Mouse (Mus musculus) midbrain, embryonic 10.5 days (tissue): Measurements from ENCODE around the gene Gm5294. TPM values are rescaled to one million over a fixed set of nuclear protein-coding genes. Genes with fewer than 3 reads are reported as not detected.
A peak's percentile ranks its signal among the peaks of the same experiment; 100 is the strongest.

Experiments
- DNase-seq: peaks from one replicate; pipeline ENCODE4 v3.0.0-alpha.2; 2017; ENCODE audit warnings: low spot score
- H3K27ac ChIP-seq: fragments of 300-500 bp; sonication (generic); replicated peaks from 2 replicates; pipeline ENCODE4 v1.5.1; 2016; ENCODE audit warnings: mild to moderate bottlenecking
- H3K27me3 ChIP-seq: fragments of 300-500 bp; sonication (generic); 2 replicates; pipeline ENCODE4 v1.6.1; 2016; ENCODE audit warnings: low read depth, mild to moderate bottlenecking; ENCODE audit not compliant: poor library complexity, severe bottlenecking
- H3K36me3 ChIP-seq: fragments of 300-500 bp; sonication (generic); 2 replicates; pipeline ENCODE4 v1.6.1; 2016; ENCODE audit warnings: mild to moderate bottlenecking, moderate library complexity
- H3K4me1 ChIP-seq: fragments of 300-500 bp; sonication (generic); 2 replicates; pipeline ENCODE4 v1.6.1; 2016
- H3K4me3 ChIP-seq: fragments of 300-500 bp; sonication (generic); 2 replicates; pipeline ENCODE4 v1.5.1; 2016; ENCODE audit warnings: mild to moderate bottlenecking, moderate library complexity
- H3K9me3 ChIP-seq: fragments of 300-500 bp; sonication (generic); replicated peaks from 2 replicates; pipeline ENCODE4 v1.6.1; 2016; ENCODE audit warnings: mild to moderate bottlenecking
- WGBS: fragments of 180-500 bp; shearing (Covaris S2); methylation state at CpG from one replicate; pipeline ENCODE4 v1.1.7; 2016; 5-methylcytosine and 5-hydroxymethylcytosine counted together
- polyA plus RNA-seq: library from polyadenylated mRNA; unstranded; fragments of >200 nt; fragmentation: Nextera tagmentation; extraction: Ambion mirVana; gene quantifications from 2 replicates; pipeline ENCODE4 v1.2.1, GENCODE M21; 2016

Gm5294 gene
- polyA plus RNA-seq: not detected in 2 replicates

DNA sequence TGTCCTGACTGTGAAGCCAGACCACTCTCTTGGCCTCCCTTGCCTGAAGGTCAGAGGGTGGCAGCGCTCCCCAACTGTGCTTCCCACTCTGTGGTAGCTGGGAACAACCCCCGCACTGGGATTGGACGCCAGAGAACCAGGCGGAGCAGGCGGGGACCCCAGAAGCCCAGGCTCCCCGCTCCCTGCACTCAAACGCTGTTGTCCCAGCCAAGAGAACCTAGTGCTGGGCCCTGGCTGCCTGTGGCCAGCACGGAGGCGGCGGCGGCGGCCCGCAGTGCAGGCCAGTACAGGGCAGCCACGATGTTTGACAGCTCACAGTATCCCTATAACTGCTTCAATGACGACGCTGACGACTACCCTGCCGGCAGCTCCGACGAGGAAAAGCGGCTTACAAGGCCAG is at the start of gene Gm5294:
TSS of gene Gm5294 (plus strand) at position 301 of the 400 bp plus-strand sequence.
- WGBS: 5% methylated on average over 21 of the region's 21 CpGs
- peaks cover 4% of the 10 kb centered on the region; the same call in 1 of the 2 replicates for H3K9me3 ChIP-seq
- DNase-seq: no peak
- no peak within 1 kb of the TSS for H3K27ac ChIP-seq
- no peaks in the 10 kb centered on the region for H3K36me3 ChIP-seq
- H3K4me1 ChIP-seq: peaks cover 19% of the 10 kb centered on the region
- H3K4me3 ChIP-seq: peak within 1 kb of the TSS; percentile 49
- H3K27me3 ChIP-seq: peaks cover 68% of the 10 kb centered on the region

DNA sequence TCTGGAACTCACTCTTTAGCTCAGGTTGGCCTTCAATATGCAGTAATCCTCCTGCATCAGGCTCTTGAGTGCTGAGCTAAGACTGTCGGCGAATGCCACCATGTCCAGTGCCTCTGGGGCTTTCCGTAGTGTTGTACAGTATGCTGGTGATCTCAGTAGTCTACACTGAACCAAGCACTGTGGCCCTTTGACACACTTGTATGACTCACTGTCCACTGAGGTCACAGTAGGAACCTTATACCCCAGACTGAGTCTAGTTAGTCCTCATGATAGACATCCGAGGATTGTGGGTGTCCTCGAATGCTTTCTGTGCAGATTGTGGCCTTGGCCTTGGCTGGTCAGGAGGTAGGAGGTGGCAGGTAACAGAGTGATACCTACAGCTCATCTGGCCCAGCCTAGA is 44.8 kb upstream of the Gm5294 start:
- H3K9me3 ChIP-seq: no peaks in the 10 kb centered on the region
- no peak overlapping the region for H3K4me3 ChIP-seq
- no peak overlapping the region for H3K27ac ChIP-seq
- no peak for DNase-seq
- H3K36me3 ChIP-seq: no peaks in the 10 kb centered on the region; the same call in 1 of the 2 replicates
- H3K4me1 ChIP-seq: peaks cover 22% of the 10 kb centered on the region
- H3K27me3 ChIP-seq: no peaks in the 10 kb centered on the region
- WGBS: 96% methylated on average over 5 of the region's 5 CpGs

DNA sequence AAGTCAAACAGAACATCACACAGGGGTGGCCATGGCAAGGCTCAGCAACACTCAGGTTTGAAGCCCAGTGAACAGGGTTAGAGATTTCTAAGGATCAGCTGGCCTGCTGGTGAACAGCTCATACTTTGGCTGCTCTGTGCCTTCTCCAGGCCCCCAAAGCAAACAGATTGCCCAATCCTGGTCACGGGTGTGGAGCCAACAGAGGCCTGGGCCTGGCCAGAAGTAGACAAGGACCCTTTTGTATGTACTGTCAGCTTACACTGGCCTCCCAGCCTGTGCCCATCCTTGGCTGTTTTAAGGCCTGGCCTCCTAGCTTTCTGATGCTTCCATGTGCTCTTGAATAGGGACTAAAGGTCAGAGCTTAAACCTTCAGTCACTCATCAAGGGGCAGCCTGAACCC is 43.5 kb upstream of the Gm5294 start:
- WGBS: 83% methylated on average over 1 of the region's 1 CpGs
- no peaks in the 10 kb centered on the region; the same call in 1 of the 2 replicates for H3K36me3 ChIP-seq

DNA sequence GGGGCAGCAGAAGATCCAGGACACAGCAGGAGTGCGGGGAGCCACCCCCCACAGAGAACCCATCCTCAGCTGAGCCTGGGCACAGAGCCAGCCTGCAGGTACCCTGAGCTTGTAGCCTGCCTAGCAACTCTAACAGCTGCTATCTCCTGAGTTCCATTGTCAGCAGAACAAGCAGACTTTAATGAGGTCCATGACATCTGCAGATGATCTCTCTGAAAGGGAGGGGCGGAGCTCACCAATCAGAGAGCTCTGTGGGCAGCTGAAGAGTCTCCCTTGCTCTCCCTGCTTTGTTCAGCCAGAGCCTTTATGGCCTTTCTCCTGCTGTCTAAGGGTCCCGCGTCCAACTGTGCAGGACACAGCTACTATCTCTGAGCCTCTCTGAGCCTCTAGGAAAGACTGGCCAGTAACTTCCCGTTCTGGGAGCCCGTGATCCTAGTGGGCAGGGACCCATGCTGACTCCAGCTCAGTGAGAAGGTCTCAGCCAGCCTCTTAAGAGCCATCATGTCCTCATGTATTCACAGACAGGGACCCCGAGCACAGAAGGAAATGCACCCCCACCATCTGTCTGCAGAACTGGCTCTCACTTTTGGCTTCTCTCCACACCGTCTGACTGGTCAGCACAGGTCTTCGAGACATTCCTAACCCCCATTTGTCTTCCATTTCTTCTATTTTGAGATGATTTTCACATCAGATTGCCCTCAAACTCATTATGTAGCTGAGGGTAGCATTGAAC is 41.0 kb upstream of the Gm5294 start:
- DNase-seq: peak; percentile 40
- 56% methylated on average over 9 of the region's 9 CpGs for WGBS
- Histone ChIP-seq H3K36me3 (no peaks in the 10 kb centered on the region; the same call in 1 of the 2 replicates), H3K27me3 (no peaks in the 10 kb centered on the region), H3K4me3 (no peak overlapping the region), H3K9me3 (no peaks in the 10 kb centered on the region), H3K4me1 (peaks cover 13% of the 10 kb centered on the region), H3K27ac (peak overlapping the region; percentile 80)

More for the DNA sequence above, 43.5 kb upstream of the Gm5294 start:
- H3K9me3 ChIP-seq: no peaks in the 10 kb centered on the region
- no peak for DNase-seq
- H3K27ac ChIP-seq: no peak overlapping the region
- H3K27me3 ChIP-seq: no peaks in the 10 kb centered on the region
- no peak overlapping the region for H3K4me3 ChIP-seq
- peaks cover 20% of the 10 kb centered on the region for H3K4me1 ChIP-seq

DNA sequence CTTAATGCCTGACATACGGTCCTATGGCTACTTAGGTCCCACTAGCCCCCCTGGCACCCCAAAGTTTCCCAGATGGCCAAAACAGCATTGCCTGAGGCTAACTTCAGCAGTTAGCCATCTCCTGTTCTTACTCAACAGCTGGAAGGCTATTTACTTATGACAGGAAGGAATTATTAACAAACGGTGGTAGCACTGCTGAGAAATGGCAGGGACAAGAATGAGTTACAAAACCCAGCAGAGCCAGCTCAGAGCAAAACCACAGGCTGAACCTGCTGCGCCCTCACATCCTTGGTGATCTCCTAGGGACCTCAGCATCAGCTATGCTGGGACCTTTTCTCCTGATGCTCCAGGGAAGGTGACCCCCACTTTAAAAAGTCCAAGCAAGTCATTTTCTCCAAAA is 40.2 kb upstream of the Gm5294 start:
- H3K36me3 ChIP-seq: no peaks in the 10 kb centered on the region; the same call in 1 of the 2 replicates
- 86% methylated on average over 3 of the region's 3 CpGs for WGBS
- peak overlapping the region; percentile 80 for H3K27ac ChIP-seq
- no peak overlapping the region for H3K4me3 ChIP-seq
- no peaks in the 10 kb centered on the region for H3K27me3 ChIP-seq
- DNase-seq: no peak
- H3K4me1 ChIP-seq: peaks cover 13% of the 10 kb centered on the region
- H3K9me3 ChIP-seq: no peaks in the 10 kb centered on the region

DNA sequence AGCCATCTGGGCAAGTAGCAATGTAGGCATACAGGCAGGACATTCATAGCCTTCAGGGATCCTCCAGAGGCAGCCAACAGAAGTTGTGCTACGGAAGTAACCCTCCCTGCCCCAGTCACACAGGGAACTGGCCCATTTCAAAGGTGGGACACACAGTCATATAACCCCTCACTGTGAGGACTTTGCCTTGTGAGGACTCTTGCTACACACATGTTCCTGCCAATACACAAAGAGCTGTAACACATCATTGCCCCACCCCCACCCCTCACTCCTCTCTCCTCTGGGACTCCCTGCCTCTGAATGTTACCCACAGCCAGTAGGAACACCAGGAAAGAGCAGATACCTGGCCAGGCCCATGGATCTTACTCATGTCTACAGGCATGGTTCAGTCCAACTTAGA is 37.2 kb upstream of the Gm5294 start:
- H3K4me3 ChIP-seq: no peak overlapping the region
- no peak for DNase-seq
- no peaks in the 10 kb centered on the region for H3K9me3 ChIP-seq
- no peaks in the 10 kb centered on the region for H3K27me3 ChIP-seq
- 87% methylated on average over 1 of the region's 1 CpGs for WGBS
- no peaks in the 10 kb centered on the region for H3K36me3 ChIP-seq
- no peak overlapping the region for H3K27ac ChIP-seq
- peaks cover 13% of the 10 kb centered on the region for H3K4me1 ChIP-seq

DNA sequence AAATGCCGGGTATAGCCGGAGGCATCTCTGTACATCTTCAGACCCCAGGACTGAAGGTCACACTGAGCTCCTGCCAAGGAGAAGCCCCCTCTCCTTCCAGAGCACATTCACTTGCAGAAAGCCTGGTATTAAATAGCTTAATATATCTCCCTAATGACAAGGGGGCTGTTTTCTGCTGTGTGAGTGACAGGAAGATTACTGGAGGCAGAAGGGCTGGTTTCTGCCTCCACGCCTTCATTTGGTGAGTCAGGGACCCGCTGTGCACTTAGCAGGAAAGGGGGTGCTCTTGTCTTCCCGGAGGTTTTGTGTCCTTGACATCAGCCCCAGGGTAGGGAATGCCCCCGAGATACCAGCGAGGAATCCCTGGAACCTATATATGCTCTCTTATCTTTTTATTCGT is 36.7 kb upstream of the Gm5294 start:
- Histone ChIP-seq H3K36me3 (no peaks in the 10 kb centered on the region), H3K27ac (no peak overlapping the region), H3K4me3 (no peak overlapping the region), H3K9me3 (no peaks in the 10 kb centered on the region), H3K27me3 (no peaks in the 10 kb centered on the region), H3K4me1 (peaks cover 13% of the 10 kb centered on the region)
- 89% methylated on average over 8 of the region's 8 CpGs for WGBS
- no peak for DNase-seq

DNA sequence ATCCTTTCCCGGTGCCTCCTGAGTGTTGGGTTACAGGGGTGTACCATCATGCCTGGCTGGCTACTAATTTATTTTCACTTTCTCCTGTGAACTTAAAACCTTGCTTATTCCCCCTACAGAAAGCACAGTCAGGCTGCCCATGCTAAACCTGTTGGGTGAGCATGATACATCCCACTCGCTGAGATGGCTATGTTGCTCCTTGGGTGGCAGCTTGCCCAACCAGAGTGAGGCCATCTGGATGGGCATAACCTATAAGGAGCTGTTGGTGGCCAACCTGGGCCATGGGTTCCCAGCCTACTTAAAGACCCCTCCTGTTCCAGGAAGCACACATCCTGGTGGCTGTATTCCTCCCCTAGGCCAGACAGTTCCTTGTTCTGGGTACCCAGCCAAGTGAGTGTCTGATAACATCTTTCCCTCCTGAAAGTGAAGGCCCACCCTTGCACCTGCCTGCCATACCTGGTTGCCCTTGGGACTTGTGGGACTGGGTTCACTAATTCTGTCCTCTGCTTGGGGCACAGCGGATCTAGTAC is 33.8 kb upstream of the Gm5294 start:
- 89% methylated on average over 3 of the region's 3 CpGs for WGBS
- DNase-seq: no peak
- no peaks in the 10 kb centered on the region for H3K27me3 ChIP-seq

DNA sequence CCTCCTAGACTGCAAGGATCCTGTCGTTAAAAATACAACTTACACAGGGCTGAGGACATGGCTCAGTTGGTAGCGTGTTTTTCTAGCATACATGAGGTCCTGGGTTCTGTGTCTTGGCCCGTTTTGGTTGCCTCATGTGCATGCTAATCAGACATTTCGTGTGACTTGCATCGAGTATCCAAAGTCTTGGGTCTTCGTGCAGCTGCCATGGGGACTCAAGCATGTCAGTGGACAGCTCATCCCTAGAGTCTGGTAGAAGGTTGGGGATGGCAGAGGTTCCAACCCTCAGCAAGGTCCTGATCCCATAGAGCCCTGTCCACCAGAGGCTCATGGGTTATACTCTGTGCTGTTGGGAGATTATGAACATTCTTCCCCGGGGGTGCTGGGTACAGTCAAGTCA is 32.2 kb upstream of the Gm5294 start:
- Histone ChIP-seq H3K36me3 (peaks cover 13% of the 10 kb centered on the region), H3K27me3 (no peaks in the 10 kb centered on the region), H3K4me1 (peaks cover 7% of the 10 kb centered on the region; the same call in 1 of the 2 replicates), H3K9me3 (no peaks in the 10 kb centered on the region; the same call in 1 of the 2 replicates), H3K27ac (no peak overlapping the region), H3K4me3 (no peak overlapping the region)
- no peak for DNase-seq
- WGBS: 87% methylated on average over 7 of the region's 7 CpGs

More for the DNA sequence above, 33.8 kb upstream of the Gm5294 start:
- Histone ChIP-seq H3K27ac (no peak overlapping the region), H3K36me3 (0 out of 2 replicates have a peak, but pooled peaks cover under 1% of the 10 kb centered on the region), H3K4me3 (no peak overlapping the region), H3K9me3 (no peaks in the 10 kb centered on the region), H3K4me1 (peaks cover 7% of the 10 kb centered on the region; the same call in 1 of the 2 replicates)

DNA sequence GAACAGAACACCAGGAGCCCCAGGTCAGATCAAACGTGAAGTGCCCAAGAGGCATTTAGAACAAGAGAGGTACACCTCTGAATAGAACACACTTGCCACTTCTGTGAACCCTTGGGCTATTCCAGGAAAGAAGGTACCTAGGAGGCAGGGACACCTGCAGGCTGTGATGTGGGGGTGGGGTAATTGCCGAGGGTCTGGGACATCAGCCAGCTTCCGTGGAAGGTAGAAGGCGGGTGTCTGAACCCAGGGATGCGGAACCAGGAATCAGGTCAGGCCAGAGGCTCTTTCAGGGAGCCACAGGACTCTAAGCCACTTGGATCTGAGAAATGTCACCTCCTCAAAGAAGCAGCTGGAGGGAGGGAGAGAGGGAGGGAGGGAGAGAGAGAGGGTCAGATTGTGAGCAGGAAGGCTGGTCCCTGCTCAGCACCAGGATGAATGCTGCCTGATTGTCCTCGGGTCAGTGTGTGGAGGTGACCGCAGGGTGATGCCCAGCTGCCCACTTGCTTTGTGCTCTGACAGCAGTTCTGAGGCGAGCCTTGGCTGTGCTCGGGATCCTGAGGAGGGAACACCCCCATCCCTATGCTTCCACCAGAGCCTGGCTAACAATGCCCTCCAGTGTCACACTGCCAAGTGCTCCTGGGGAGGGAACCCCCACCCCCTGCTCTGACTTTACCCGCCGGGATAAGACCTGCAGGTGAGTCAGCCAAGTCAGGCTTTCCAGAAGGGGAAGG is 31.2 kb upstream of the Gm5294 start:
- 60% methylated on average over 11 of the region's 11 CpGs for WGBS
- Histone ChIP-seq H3K9me3 (no peaks in the 10 kb centered on the region; the same call in 1 of the 2 replicates), H3K36me3 (peaks cover 19% of the 10 kb centered on the region), H3K4me1 (peaks cover 7% of the 10 kb centered on the region; the same call in 1 of the 2 replicates), H3K4me3 (no peak overlapping the region), H3K27ac (peak overlapping the region; percentile 25; the same call in 1 of the 2 replicates), H3K27me3 (no peaks in the 10 kb centered on the region)
- DNase-seq: no peak

DNA sequence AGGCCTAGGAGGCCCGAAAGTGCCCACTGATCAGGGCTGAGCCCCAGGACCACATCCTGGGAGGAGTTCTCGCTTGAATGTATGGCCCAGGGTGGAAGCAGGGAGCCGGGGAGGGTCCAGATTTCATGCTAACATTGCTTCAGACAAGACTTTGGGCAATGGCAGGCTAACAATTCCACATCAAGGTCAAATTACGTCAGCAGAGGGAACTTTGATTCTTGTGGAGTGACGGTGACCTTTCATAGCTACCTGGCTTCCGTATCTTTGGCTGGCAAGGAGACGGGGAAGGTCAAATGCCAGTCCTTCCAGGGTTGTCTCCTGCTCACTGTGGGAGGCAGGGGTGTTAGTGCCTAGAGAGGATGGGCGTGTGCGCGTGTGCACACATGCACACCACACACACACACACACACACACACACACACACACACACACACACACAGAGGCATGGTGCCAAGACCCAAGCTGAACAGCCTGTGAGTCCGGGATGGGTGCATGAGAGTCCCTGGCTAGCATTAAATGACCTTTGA is 28.9 kb upstream of the Gm5294 start:
- WGBS: 86% methylated on average over 11 of the region's 11 CpGs
- H3K27me3 ChIP-seq: no peaks in the 10 kb centered on the region
- peaks cover 37% of the 10 kb centered on the region for H3K36me3 ChIP-seq
- DNase-seq: no peak
- H3K27ac ChIP-seq: no peak overlapping the region
- H3K4me3 ChIP-seq: no peak overlapping the region
- H3K4me1 ChIP-seq: peaks cover 7% of the 10 kb centered on the region; the same call in 1 of the 2 replicates
- H3K9me3 ChIP-seq: no peaks in the 10 kb centered on the region; the same call in 1 of the 2 replicates

DNA sequence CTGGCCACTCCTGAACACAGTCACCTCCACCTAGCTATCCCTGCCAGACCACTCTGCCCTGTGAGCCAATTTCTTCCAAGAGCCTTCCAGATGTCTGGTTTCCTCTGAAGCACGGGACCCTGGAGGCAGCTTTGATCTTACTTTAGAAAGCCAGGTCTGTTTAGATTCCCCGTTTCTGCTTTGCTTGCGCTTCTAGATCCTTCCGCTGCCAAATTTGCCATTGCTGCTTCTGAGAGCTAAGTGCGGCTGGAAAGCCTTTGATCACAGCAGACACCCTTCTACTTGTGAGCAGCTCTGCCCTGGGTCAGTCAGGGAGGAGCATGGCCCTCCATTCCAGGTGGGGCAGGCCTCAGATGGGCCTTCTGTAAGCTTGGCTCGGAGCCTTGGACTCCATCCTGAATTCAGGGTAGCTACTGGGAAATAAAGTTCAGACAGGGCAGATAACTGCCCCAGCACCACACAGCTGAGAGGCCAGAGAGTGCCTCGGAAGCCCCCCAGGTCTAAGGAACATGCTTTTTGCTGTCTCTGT is 18.2 kb upstream of the Gm5294 start:
- peaks cover 10% of the 10 kb centered on the region for H3K36me3 ChIP-seq
- H3K9me3 ChIP-seq: no peaks in the 10 kb centered on the region
- no peak overlapping the region for H3K27ac ChIP-seq
- no peaks in the 10 kb centered on the region for H3K4me1 ChIP-seq
- no peak for DNase-seq
- no peaks in the 10 kb centered on the region for H3K27me3 ChIP-seq
- no peak overlapping the region for H3K4me3 ChIP-seq
- WGBS: 79% methylated on average over 7 of the region's 7 CpGs
